Mouse (Mus musculus): ENCODE measurements around the gene Ift57.

The Ift57 gene

DNA sequence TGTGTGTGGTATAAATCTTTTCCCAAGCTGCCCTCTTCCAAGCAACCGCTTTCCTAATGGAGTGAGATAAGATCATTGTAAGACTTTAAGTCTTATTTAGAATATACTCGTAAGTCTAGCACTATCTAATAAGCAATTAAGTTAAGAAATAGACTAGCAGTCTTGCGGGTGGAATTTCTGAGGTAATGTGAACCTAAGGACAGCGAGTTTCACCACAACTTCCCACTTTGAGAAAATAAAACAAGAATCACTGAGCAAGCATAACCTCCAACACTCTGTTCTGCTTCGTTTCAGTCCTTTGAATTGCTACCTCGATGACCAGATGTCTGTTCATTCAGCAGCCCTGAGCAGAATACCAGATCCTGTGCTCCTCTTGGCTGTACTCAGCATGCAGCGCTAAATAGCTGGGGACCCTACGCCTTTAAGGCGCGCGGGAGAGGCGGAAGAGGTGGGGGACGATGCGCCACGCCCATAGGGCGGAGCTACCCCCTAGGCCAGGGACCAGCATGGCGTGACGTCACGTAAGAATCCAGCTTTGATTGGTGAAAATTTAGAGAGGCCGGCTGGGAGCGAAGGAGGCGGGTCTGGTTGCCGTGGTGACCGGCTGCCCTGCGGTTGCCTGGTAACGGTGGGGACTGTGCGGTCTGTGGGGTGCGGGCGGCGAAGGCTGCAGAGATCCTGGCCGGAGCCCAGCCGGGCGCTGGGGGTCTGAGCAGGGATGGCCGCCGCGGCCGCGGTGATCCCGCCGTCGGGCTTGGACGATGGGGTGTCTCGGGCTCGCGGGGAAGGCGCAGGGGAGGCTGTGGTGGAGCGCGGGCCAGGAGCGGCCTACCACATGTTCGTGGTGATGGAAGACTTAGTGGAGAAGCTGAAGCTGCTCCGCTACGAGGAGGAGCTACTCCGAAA is at the start of gene Ift57:
Ift57 (plus strand) TSS at position 614 of the 906 bp plus-strand sequence.
- peak; percentile 96 to 97 for DNase-seq (ENCODE audit: low spot score in 2 of 2)

DNA sequence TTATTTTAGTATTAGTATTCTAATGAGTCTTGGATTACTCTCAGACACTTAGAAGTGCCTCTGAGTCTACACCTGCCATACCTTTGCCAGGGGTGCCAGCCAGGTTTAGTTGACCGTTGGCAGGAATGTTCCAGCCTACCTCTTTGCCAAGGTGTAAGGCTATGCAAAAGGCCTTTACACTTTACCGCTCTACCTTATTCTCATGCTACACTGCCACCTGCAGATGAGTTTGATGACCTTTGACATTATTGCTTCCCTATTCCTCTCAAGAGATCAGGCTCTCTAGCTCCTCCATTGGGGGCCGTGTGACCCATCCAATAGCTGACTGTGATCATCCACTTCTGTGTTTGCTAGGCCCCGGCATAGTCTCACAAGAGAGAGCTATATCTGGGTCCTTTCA is 41.9 kb upstream of the Ift57 start:
- no peak for DNase-seq (ENCODE audit: low spot score in 2 of 2)

- DNase-seq (ENCODE audit: low spot score in 2 of 2) = no peak
These were observed 41.0 kb upstream of the Ift57 start for GRCm38 (mm10) chr16:49658029-49658428.

DNA sequence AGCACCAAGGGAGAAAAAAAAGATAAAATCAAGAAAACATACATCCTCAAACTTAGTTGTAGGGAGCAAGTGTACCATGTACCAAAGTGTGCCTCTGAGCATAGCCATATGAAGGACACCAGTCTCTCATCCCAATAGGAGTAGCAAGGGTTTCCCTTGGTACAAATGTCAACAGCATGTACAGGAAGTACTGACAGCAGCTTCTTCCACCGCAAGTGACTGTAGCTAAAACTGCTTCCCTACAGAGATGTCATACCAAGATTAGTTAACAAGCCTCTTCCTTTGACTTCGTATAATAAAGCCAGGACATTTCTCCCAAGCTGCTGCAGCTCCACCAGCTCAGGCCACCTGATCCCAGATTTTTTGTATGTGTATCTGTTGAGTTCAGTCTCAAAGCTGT is 39.9 kb upstream of the Ift57 start:
- DNase-seq (ENCODE audit: low spot score in 2 of 2) = no peak

DNA sequence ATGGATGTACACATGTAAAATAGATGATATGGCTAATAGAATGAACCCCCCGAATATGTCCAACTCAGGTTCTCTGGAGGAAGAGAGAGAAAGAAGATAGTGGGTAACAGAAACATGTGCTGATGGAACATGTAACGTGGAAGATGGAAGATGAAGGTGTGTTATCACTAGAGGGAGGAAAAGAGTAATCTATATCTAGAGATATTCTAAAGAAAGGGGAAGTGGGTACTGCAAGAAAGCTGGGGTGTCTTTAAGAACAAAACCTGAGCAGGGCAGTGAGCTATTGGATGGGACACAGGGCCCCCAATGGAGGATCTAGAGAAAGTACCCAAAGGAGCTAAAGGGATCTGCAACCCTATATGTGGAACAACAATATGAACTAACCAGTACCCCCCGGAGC is 38.9 kb upstream of the Ift57 start:
- no peak for DNase-seq (ENCODE audit: low spot score in 2 of 2)

DNA sequence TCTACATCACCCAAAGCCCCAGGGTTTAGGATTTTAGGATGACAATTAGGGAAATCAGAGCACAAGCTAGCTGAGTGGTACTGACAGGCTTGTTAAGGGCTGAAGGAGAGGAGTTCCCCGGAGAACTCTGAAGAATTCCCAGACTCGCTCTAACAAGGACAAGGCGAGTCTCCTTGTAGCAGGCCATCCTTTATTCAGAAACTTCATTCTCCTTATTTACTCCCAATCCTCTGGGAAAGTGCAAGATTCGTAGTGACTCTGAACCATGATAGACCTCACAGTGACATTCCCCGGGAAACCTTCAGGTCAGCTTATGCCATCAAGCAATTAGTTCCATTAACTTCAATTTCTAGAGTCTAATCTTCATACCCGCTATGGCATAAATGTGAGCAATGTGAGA is 36.8 kb upstream of the Ift57 start:
- no peak for DNase-seq (ENCODE audit: low spot score in 2 of 2)

GRCm38 (mm10) chr16:49664677-49665076 is 34.4 kb upstream of the Ift57 start:
- no peak for DNase-seq (ENCODE audit: low spot score in 2 of 2)

- DNase-seq (ENCODE audit: low spot score in 2 of 2) = no peak
These were observed 19.4 kb upstream of the Ift57 start for GRCm38 (mm10) chr16:49679666-49680065.

DNA sequence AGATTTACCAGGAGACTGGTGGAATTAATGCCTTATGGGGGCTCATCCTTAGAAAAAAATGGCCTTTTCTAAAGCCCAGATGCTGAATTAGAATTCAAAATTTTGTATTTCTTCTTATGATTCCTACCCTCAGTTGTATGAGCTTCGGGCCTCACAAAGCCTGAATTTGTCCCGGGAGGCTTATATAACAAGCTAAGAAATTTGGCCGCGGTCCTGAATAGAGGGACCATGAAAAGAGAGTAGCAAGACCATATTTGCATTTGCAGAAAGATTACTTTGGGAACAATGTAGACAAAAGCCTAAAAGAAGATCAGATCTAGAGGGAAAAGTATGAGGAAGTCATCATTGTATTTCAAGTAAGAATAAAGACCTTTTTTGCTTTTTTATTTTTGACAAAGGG is 14.1 kb upstream of the Ift57 start:
- no peak for DNase-seq (ENCODE audit: low spot score in 2 of 2)

- no peak for DNase-seq (ENCODE audit: low spot score in 2 of 2)
These were observed 788 bp downstream of the Ift57 start for GRCm38 (mm10) chr16:49699821-49700220.

- no peak for DNase-seq (ENCODE audit: low spot score in 2 of 2)
These were observed 9.0 kb downstream of the Ift57 start for GRCm38 (mm10) chr16:49708074-49708473.

DNA sequence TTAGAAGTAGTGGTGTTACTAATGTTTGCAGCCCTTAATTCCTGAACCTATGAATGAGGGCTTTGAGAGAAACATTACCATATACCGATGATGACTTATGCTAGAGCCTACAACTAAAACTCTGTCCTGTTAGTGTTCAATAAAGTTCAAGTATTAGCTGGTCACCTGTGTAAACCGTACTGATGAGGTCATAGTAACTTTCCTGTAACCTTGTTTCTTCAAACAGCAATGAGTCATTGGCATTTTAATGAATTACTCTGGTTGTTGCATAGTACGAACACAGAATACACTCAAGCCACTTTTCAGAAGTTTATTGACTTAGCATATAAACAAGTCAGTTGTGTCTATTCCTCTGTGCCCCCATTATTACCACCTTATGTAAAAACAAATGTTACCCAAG is 11.2 kb downstream of the Ift57 start:
- DNase-seq (ENCODE audit: low spot score in 2 of 2) = no peak

DNA sequence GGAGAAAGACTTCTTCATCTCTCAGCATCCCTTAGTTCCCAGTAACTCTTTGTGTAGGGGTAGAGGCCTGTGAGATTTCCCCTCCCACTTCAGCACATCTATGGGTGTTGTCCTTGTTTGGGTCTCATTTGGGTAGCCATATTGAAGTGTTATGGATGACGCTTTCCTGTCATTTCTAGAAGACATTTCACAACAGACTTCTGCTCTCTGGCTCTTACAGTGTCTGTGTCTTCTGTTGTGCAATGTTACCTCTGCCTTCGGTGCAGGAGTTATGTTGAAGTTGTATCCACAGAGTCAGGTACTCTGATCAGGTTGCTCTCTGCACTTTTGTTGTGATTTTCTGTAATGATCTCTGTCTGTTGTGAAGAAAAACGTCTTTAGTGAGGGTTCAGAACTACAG is 14.3 kb downstream of the Ift57 start:
- DNase-seq (ENCODE audit: low spot score in 2 of 2) = no peak

DNA sequence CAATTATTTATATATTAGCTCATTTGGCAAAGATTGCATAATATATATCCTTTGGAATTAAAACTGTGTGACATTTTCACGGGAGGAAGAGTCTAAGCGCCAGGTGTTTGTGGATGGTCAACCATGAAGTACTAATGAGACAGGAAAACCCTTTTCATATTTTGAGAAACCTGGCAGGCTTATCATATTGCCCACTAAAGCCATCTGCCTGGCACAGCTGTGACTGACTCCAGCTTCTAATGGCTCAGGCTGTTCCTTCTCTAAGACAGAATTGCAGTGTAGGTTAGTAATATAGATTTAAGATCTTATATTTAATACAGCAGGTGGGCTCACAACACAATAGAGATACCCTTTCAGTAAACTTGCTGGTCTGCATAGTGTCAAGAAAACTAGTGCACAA is 21.6 kb downstream of the Ift57 start:
- DNase-seq (ENCODE audit: low spot score in 2 of 2) = no peak

GRCm38 (mm10) chr16:49721678-49722077 is 22.6 kb downstream of the Ift57 start:
- no peak for DNase-seq (ENCODE audit: low spot score in 2 of 2)

DNA sequence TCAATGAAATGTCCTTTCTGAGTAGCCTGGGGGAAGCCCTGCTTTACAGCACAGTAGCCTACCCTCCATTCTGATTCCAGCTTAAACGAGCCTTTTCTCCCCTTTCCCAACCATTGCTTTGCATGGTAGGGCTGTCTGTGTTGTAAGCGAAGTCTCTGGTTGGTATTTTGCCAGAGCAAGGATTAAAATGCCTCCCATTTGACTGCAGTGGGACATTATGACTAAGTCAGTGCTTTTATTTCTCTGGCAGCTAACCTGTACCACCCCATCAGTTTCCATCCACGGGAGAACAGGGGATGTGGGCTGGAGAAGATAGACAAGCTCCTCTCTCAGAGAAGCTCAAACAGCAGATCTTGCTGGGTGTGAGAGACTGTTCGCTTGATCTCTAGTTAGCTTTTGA is 24.2 kb downstream of the Ift57 start:
- DNase-seq (ENCODE audit: low spot score in 2 of 2) = no peak

GRCm38 (mm10) chr16:49724232-49724631 is 25.2 kb downstream of the Ift57 start:
- no peak for DNase-seq (ENCODE audit: low spot score in 2 of 2)

DNA sequence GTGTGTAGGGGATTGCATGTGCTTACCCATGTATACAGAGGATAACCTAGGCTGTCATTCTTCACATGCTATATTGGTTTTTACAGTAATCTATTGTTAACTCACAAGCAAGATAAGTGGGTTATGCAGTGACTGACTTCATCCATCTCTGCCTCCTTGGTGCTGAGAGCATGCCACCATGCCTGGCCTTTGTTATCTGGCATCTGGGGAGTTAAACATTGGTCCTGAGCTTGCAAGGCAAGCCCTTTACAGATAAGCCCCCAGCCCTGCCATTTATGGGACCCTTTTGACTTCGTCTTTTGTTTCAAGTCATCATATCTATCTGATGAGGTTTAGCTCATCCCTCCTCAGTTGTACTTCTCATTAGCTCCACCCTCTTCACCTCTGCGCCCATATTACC is 25.9 kb downstream of the Ift57 start:
- DNase-seq (ENCODE audit: low spot score in 2 of 2) = no peak

- no peak for DNase-seq (ENCODE audit: low spot score in 2 of 2)
These were observed 26.4 kb downstream of the Ift57 start for GRCm38 (mm10) chr16:49725446-49725845.

- no peak for DNase-seq (ENCODE audit: low spot score in 2 of 2)
These were observed 27.2 kb downstream of the Ift57 start for GRCm38 (mm10) chr16:49726216-49726615.

- no peak for DNase-seq (ENCODE audit: low spot score in 2 of 2)
These were observed 27.7 kb downstream of the Ift57 start for GRCm38 (mm10) chr16:49726761-49727160.

- no peak for DNase-seq (ENCODE audit: low spot score in 2 of 2)
These were observed 37.5 kb downstream of the Ift57 start for GRCm38 (mm10) chr16:49736536-49736935.

GRCm38 (mm10) chr16:49747360-49747759 is 48.3 kb downstream of the Ift57 start:
- no peak for DNase-seq (ENCODE audit: low spot score in 2 of 2)

DNA sequence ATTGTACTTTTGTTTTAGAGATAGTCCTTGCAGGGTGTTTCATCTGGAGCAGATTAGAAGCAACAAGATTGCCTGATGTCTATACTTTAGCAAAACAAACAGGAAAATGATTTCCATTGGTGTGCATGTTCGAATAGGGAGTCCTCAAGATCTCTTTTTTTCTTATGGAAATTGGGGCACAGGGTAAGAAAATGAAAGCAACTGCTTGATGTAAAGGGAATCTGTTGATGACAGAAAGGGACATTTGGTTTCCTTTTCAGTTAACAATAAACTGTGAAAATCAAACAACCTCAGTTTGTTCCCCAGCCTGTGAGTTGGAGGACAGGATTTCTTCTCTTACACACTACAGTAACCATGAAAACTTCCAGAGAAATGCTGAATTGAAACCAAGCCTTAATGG is 53.9 kb downstream of the Ift57 start:
- no peak for DNase-seq (ENCODE audit: low spot score in 2 of 2)

Measured in urinary bladder, postnatal 36 days (tissue).